Mouse (Mus musculus): ENCODE data around the gene Mfsd4b1. TPM values are rescaled to one million over a fixed set of nuclear protein-coding genes. Genes with fewer than 3 reads are reported as not detected.
"Not testable (repeated sequence)": the region's sequence is repeated elsewhere in the genome, so short reads cannot be mapped to it uniquely, and the experiment has no call there.

Mfsd4b1 gene
- polyA plus RNA-seq, 1 experiment from 2014 or later: 0.24 TPM

GRCm38 (mm10) chr10:40032897-40033296, 7.8 kb upstream of the Mfsd4b1 start:
- Histone ChIP-seq H3K36me3 (0 out of 2 replicates have a peak, but pooled peaks cover 9% of the 10 kb centered on the region), H3K27ac (ENCODE audit: poor library complexity, severe bottlenecking) (no peak overlapping the region), H3K9me3 (replicated peaks) (no peaks in the 10 kb centered on the region), H3K4me3 (no peak overlapping the region), H3K27me3 (replicated peaks) (no peaks in the 10 kb centered on the region), H3K4me2 (no peak overlapping the region), H3K4me1 (replicated peaks) (no peaks in the 10 kb centered on the region), H3K9ac (no peak overlapping the region)
- 86% methylated on average over 2 of the region's 2 CpGs for WGBS
- no peak for ATAC-seq (ENCODE audit: insufficient number of reproducible peaks, low FRiP score)

DNA sequence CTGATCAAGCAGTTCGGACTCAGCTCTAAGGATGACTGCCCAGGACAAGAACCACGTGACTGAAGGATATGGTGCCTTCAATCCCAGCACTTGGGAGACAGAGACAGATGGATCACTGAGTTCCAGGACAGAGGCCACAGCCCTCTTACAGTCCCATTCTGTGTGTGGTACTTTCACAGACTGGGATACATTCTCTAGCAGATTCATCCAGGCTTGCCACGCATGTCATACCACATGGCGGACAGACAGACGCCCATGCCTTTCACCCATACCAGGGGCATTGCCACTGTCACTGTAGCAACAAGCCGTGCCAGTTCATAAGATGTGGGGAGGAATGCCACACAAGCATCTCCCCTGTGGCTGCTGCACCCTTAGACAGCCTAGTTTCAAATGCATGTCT, 5.6 kb upstream of the Mfsd4b1 start:
- Histone ChIP-seq H3K36me3 (no peaks in the 10 kb centered on the region), H3K4me1 (replicated peaks) (no peaks in the 10 kb centered on the region), H3K9ac (no peak overlapping the region), H3K27ac (ENCODE audit: poor library complexity, severe bottlenecking) (no peak overlapping the region), H3K4me3 (no peak overlapping the region), H3K4me2 (no peak overlapping the region), H3K9me3 (replicated peaks) (no peaks in the 10 kb centered on the region; the same call in 1 of the 2 replicates), H3K27me3 (replicated peaks) (no peaks in the 10 kb centered on the region)
- ATAC-seq (ENCODE audit: insufficient number of reproducible peaks, low FRiP score): no peak
- 84% methylated on average over 6 of the region's 6 CpGs for WGBS

DNA sequence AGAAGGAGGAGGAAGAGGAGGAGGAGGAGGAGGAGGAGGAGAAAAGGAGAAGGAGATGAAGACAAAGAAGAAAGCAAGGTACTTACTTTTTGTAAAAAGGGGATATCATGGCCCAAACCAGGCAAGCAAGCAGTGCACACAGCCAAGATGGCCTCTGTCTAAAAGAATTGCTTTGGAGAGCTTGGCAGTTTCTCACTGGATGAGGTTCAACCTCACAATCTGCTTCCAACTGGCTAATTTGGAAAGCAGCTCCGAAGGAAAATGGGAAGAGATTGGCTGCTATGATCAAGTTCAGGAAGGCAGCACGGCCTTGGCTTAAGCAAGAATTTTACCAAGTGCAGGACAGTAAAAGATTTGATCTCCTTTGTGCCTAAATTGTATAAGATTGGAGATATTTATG, 4.5 kb upstream of the Mfsd4b1 start:
- no peak overlapping the region for H3K4me2 ChIP-seq
- no peaks in the 10 kb centered on the region for H3K36me3 ChIP-seq
- no peak overlapping the region for H3K4me3 ChIP-seq
- H3K27me3 ChIP-seq (replicated peaks): no peaks in the 10 kb centered on the region
- WGBS: 83% methylated on average over 2 of the region's 2 CpGs
- H3K9ac ChIP-seq: no peak overlapping the region
- no peak overlapping the region for H3K27ac ChIP-seq (ENCODE audit: poor library complexity, severe bottlenecking)
- no peak for ATAC-seq (ENCODE audit: insufficient number of reproducible peaks, low FRiP score)
- H3K4me1 ChIP-seq (replicated peaks): 0 out of 2 replicates have a peak, but pooled peaks cover 3% of the 10 kb centered on the region
- no peaks in the 10 kb centered on the region; the same call in 1 of the 2 replicates for H3K9me3 ChIP-seq (replicated peaks)

DNA sequence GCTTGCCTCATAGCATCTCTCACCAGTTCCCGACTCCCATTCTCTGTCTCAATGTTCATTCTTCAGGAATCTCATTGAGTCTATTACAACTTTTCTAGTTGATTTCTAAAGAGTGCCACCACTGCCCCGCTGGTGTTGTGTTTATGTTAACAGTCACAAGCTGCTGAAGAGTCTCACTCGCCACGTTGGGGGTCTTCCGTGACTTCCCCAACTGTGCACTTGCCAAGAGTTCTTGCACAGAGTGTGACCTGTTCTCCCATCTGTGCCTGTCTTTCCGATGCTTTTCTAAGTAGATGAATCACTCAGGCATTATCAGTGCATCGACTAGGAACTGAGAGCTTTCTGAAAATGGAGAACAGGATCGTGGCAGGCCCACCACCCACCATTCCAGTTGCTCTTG, 3.0 kb upstream of the Mfsd4b1 start:
- H3K27me3 ChIP-seq (replicated peaks): peaks cover 8% of the 10 kb centered on the region; the same call in 1 of the 2 replicates
- no peak for ATAC-seq (ENCODE audit: insufficient number of reproducible peaks, low FRiP score)
- H3K27ac ChIP-seq (ENCODE audit: poor library complexity, severe bottlenecking): no peak overlapping the region
- no peak overlapping the region for H3K4me3 ChIP-seq
- H3K9me3 ChIP-seq (replicated peaks): no peaks in the 10 kb centered on the region; the same call in 1 of the 2 replicates
- H3K4me2 ChIP-seq: no peak overlapping the region
- H3K36me3 ChIP-seq: no peaks in the 10 kb centered on the region
- 74% methylated on average over 8 of the region's 8 CpGs for WGBS
- peaks cover 9% of the 10 kb centered on the region; the same call in 1 of the 2 replicates for H3K4me1 ChIP-seq (replicated peaks)
- H3K9ac ChIP-seq: no peak overlapping the region

- H3K4me1 ChIP-seq (replicated peaks): peaks cover 9% of the 10 kb centered on the region; the same call in 1 of the 2 replicates
- no peak for ATAC-seq (ENCODE audit: insufficient number of reproducible peaks, low FRiP score)
- H3K36me3 ChIP-seq: no peaks in the 10 kb centered on the region
- no peak overlapping the region for H3K4me2 ChIP-seq
- peaks cover 9% of the 10 kb centered on the region; the same call in 1 of the 2 replicates for H3K27me3 ChIP-seq (replicated peaks)
- 95% methylated on average over 5 of the region's 5 CpGs for WGBS
- no peaks in the 10 kb centered on the region; the same call in 1 of the 2 replicates for H3K9me3 ChIP-seq (replicated peaks)
- H3K4me3 ChIP-seq: no peak overlapping the region
- no peak overlapping the region for H3K9ac ChIP-seq
- no peak overlapping the region for H3K27ac ChIP-seq (ENCODE audit: poor library complexity, severe bottlenecking)
Measured at GRCm38 (mm10) chr10:40026546-40026945, 1.5 kb upstream of the Mfsd4b1 start.

DNA sequence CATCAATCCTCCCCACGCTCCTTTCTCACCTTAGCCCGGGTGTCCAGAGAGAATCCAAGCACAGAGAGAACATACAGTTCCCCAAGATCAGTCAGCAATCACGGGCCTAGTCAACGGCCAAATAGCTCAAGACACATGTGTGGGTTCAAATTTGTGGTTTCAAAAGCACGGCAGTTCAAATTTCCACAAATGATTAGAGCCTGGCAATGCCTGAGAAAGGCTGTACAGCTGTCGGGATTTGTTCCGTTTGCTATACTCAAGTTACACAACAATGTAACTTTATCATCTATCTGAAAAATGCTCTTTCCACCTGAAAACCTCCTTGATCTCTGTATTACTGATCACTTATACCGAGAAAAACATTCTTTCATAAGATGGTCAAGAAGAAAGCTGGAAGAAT, 492 bp upstream of the Mfsd4b1 start:
- no peaks in the 10 kb centered on the region; the same call in 1 of the 2 replicates for H3K9me3 ChIP-seq (replicated peaks)
- H3K4me2 ChIP-seq: peak overlapping the region; percentile 90
- WGBS: 72% methylated on average over 8 of the region's 8 CpGs
- peak overlapping the region; percentile 59; the same call in 1 of the 2 replicates for H3K9ac ChIP-seq
- H3K36me3 ChIP-seq: no peaks in the 10 kb centered on the region
- peaks cover 9% of the 10 kb centered on the region; the same call in 1 of the 2 replicates for H3K4me1 ChIP-seq (replicated peaks)
- H3K27me3 ChIP-seq (replicated peaks): peaks cover 9% of the 10 kb centered on the region; the same call in 1 of the 2 replicates
- no peak for ATAC-seq (ENCODE audit: insufficient number of reproducible peaks, low FRiP score)
- peak overlapping the region; percentile 62 for H3K4me3 ChIP-seq
- H3K27ac ChIP-seq (ENCODE audit: poor library complexity, severe bottlenecking): 0 out of 2 replicates have a peak overlapping the region, but pooled peaks have one; percentile 32

- no peak overlapping the region for H3K4me2 ChIP-seq
- 70% methylated on average over 2 of the region's 2 CpGs for WGBS
- no peaks in the 10 kb centered on the region for H3K9me3 ChIP-seq (replicated peaks)
- no peak overlapping the region for H3K27ac ChIP-seq (ENCODE audit: poor library complexity, severe bottlenecking)
- H3K36me3 ChIP-seq: no peaks in the 10 kb centered on the region
- no peak overlapping the region for H3K4me3 ChIP-seq
- no peak for ATAC-seq (ENCODE audit: insufficient number of reproducible peaks, low FRiP score)
- peaks cover 9% of the 10 kb centered on the region; the same call in 1 of the 2 replicates for H3K27me3 ChIP-seq (replicated peaks)
- H3K4me1 ChIP-seq (replicated peaks): peaks cover 19% of the 10 kb centered on the region
- H3K9ac ChIP-seq: no peak overlapping the region
Measured at GRCm38 (mm10) chr10:40020401-40020800, 4.7 kb downstream of the Mfsd4b1 start.

GRCm38 (mm10) chr10:40019492-40019891, 5.6 kb downstream of the Mfsd4b1 start:
- no peak overlapping the region for H3K27ac ChIP-seq (ENCODE audit: poor library complexity, severe bottlenecking)
- H3K9me3 ChIP-seq (replicated peaks): no peaks in the 10 kb centered on the region
- no peak overlapping the region for H3K4me3 ChIP-seq
- H3K36me3 ChIP-seq: no peaks in the 10 kb centered on the region
- no peak overlapping the region for H3K9ac ChIP-seq
- H3K27me3 ChIP-seq (replicated peaks): peaks cover 9% of the 10 kb centered on the region; the same call in 1 of the 2 replicates
- WGBS: 52% methylated on average over 3 of the region's 3 CpGs
- ATAC-seq (ENCODE audit: insufficient number of reproducible peaks, low FRiP score): no peak
- no peak overlapping the region for H3K4me2 ChIP-seq
- peaks cover 16% of the 10 kb centered on the region for H3K4me1 ChIP-seq (replicated peaks)

DNA sequence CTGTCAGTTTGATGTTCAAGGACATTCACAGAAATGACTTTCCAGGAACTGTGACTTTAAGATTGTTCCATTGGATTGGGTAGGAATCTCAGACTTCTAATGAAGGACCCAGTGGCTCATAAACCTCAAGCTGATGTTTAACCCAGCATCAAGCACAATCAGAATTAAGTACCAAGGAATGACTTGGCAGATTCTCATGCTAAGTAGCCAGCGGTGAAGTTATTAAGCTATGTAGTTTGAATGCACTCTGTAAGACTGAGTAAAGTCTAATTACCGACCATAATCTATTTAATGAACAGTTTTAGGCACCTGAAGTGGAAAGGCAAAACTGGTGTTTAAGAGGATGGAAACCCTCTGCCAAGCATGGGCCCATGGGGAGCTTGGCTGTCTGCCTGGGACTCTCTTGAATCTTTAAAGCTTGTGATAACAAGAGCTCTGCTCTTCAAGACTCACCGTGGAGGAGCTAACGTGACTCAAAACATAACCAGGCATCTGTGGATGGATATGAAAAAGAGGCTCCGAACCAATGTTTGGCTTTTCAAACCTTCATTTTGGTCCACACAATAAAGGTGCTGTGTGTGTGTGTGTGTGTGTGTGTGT, 6.7 kb downstream of the Mfsd4b1 start:
- peaks cover 11% of the 10 kb centered on the region; the same call in 1 of the 2 replicates for H3K4me1 ChIP-seq (replicated peaks)
- H3K4me3 ChIP-seq: no peak overlapping the region
- H3K27ac ChIP-seq (ENCODE audit: poor library complexity, severe bottlenecking): no peak overlapping the region
- H3K36me3 ChIP-seq: no peaks in the 10 kb centered on the region
- H3K9me3 ChIP-seq (replicated peaks): no peaks in the 10 kb centered on the region
- H3K9ac ChIP-seq: no peak overlapping the region
- peaks cover 3% of the 10 kb centered on the region; the same call in 1 of the 2 replicates for H3K27me3 ChIP-seq (replicated peaks)
- H3K4me2 ChIP-seq: no peak overlapping the region
- whole genome bisulfite sequencing: 63% methylated on average over 5 of the region's 5 CpGs
- no peak for ATAC-seq (ENCODE audit: insufficient number of reproducible peaks, low FRiP score)

DNA sequence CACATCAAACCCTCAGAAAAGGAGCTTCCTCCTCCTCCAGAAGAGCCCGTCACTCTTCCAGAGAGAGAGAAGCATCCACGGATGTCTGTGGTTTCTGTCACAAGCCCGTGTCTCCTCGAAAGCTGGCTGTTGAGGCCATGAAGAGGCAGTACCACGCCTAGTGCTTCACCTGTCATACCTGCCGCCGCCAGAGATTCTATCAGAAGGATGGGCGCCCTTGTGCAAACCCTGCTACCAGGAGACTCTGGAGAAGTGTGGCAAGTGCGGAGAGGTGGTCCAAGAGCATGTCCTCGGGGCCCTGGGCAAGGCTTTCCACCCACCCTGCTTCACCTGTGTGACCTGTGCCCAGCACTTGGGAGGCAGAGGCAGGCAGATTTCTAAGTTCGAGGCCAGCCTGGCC, 15.5 kb downstream of the Mfsd4b1 start:
- no peaks in the 10 kb centered on the region for H3K27me3 ChIP-seq (replicated peaks)
- no peaks in the 10 kb centered on the region for H3K36me3 ChIP-seq
- 0 out of 2 replicates have a peak, but pooled peaks cover 5% of the 10 kb centered on the region for H3K4me1 ChIP-seq (replicated peaks)
- no peak overlapping the region for H3K9ac ChIP-seq
- no peak overlapping the region for H3K27ac ChIP-seq (ENCODE audit: poor library complexity, severe bottlenecking)
- ATAC-seq (ENCODE audit: insufficient number of reproducible peaks, low FRiP score): no peak
- no peak overlapping the region for H3K4me2 ChIP-seq
- no peaks in the 10 kb centered on the region for H3K9me3 ChIP-seq (replicated peaks)
- H3K4me3 ChIP-seq: no peak overlapping the region
- whole genome bisulfite sequencing: 72% methylated on average over 11 of the region's 11 CpGs

- not testable (repeated sequence) for H3K4me3 ChIP-seq; H3K4me2 ChIP-seq; H3K36me3 ChIP-seq; ATAC-seq (ENCODE audit: insufficient number of reproducible peaks, low FRiP score); H3K27me3 ChIP-seq (replicated peaks); H3K4me1 ChIP-seq (replicated peaks); H3K27ac ChIP-seq (ENCODE audit: poor library complexity, severe bottlenecking); H3K9ac ChIP-seq; H3K9me3 ChIP-seq (replicated peaks)
- WGBS: 59% methylated on average over 4 of the region's 4 CpGs
Measured at GRCm38 (mm10) chr10:40008847-40009246, 16.2 kb downstream of the Mfsd4b1 start.
